Mouse (Mus musculus) embryonic facial prominence, embryonic 15.5 days (tissue): ENCODE measurements around the gene 4931422A03Rik. TPM values are rescaled to one million over a fixed set of nuclear protein-coding genes. Genes with fewer than 3 reads are reported as not detected.
A peak's percentile ranks its signal among the peaks of the same experiment; 100 is the strongest.

Experiments
- ATAC-seq: fragments of 200-750 bp; cut with Nextera tagmentation; 2 replicates; pipeline ENCODE4 v1.8.0; 2017; ENCODE audit warnings: low read depth, moderate TSS enrichment; ENCODE audit not compliant: insufficient number of reproducible peaks, low FRiP score, low TSS enrichment
- H3K27ac ChIP-seq: fragments of 300-500 bp; sonication (generic); replicated peaks from 2 replicates; pipeline ENCODE4 v1.5.1; 2015; ENCODE audit warnings: mild to moderate bottlenecking, inconsistent platforms
- H3K27me3 ChIP-seq: fragments of 300-500 bp; sonication (generic); 2 replicates; pipeline ENCODE4 v1.6.1; 2015; ENCODE audit warnings: inconsistent platforms
- H3K36me3 ChIP-seq: fragments of 300-500 bp; sonication (generic); 2 replicates; pipeline ENCODE4 v1.6.1; 2015; ENCODE audit warnings: mild to moderate bottlenecking, inconsistent platforms
- H3K4me1 ChIP-seq: fragments of 300-500 bp; sonication (generic); 2 replicates; pipeline ENCODE4 v1.6.1; 2015; ENCODE audit warnings: inconsistent platforms
- H3K4me2 ChIP-seq: fragments of 300-500 bp; sonication (generic); replicated peaks from 2 replicates; pipeline ENCODE4 v1.6.1; 2015; ENCODE audit warnings: mild to moderate bottlenecking, inconsistent platforms
- H3K4me3 ChIP-seq: fragments of 300-500 bp; sonication (generic); replicated peaks from 2 replicates; pipeline ENCODE4 v1.5.1; 2015; ENCODE audit warnings: mild to moderate bottlenecking, inconsistent platforms
- H3K9ac ChIP-seq: fragments of 300-500 bp; sonication (generic); 2 replicates; pipeline ENCODE4 v1.6.1; 2015; ENCODE audit warnings: inconsistent platforms
- H3K9me3 ChIP-seq: fragments of 300-500 bp; sonication (generic); replicated peaks from 2 replicates; pipeline ENCODE4 v1.6.1; 2016; ENCODE audit warnings: inconsistent platforms
- WGBS: fragments of 180-500 bp; shearing (Covaris S2); methylation state at CpG from one replicate; pipeline ENCODE4 v1.1.7; 2015; 5-methylcytosine and 5-hydroxymethylcytosine counted together
- polyA plus RNA-seq: library from polyadenylated mRNA; unstranded; fragments of >200 nt; fragmentation: Nextera tagmentation; extraction: Ambion mirVana; gene quantifications from 2 replicates; pipeline ENCODE4 v1.2.1, GENCODE M21; 2015

Gene 4931422A03Rik
- polyA plus RNA-seq, 1 experiment from 2014 or later = 2.7 TPM

GRCm38 (mm10) chr2:103947982-103948655 lies 80.0 kb downstream of the 4931422A03Rik start:
- no peak overlapping the region for H3K9ac ChIP-seq
- no peak overlapping the region for H3K4me2 ChIP-seq
- ATAC-seq = peak; percentile 59; the same call in 1 of the 2 replicates
- WGBS = 46% methylated on average over 8 of the region's 8 CpGs
- H3K27me3 ChIP-seq = 0 out of 2 replicates have a peak, but pooled peaks cover 3% of the 10 kb centered on the region
- H3K36me3 ChIP-seq = no peaks in the 10 kb centered on the region
- H3K27ac ChIP-seq = no peak overlapping the region
- H3K4me1 ChIP-seq = no peaks in the 10 kb centered on the region
- no peaks in the 10 kb centered on the region for H3K9me3 ChIP-seq
- H3K4me3 ChIP-seq = no peak overlapping the region

GRCm38 (mm10) chr2:103946892-103947291 lies 81.3 kb downstream of the 4931422A03Rik start:
- Histone ChIP-seq H3K27ac (no peak overlapping the region), H3K9ac (no peak overlapping the region), H3K36me3 (no peaks in the 10 kb centered on the region), H3K4me3 (no peak overlapping the region), H3K4me2 (no peak overlapping the region), H3K9me3 (no peaks in the 10 kb centered on the region), H3K4me1 (no peaks in the 10 kb centered on the region), H3K27me3 (no peaks in the 10 kb centered on the region)
- ATAC-seq = no peak
- whole genome bisulfite sequencing = 77% methylated on average over 8 of the region's 8 CpGs

- H3K36me3 ChIP-seq = no peaks in the 10 kb centered on the region
- WGBS = 64% methylated on average over 5 of the region's 5 CpGs
- H3K4me3 ChIP-seq = no peak overlapping the region
- H3K4me2 ChIP-seq = no peak overlapping the region
- no peak overlapping the region for H3K27ac ChIP-seq
- H3K4me1 ChIP-seq = no peaks in the 10 kb centered on the region
- H3K9ac ChIP-seq = no peak overlapping the region
- no peak for ATAC-seq
- no peaks in the 10 kb centered on the region for H3K9me3 ChIP-seq
- no peaks in the 10 kb centered on the region for H3K27me3 ChIP-seq
Measured at GRCm38 (mm10) chr2:103945571-103946092, 82.5 kb downstream of the 4931422A03Rik start.

GRCm38 (mm10) chr2:103944859-103945258 lies 83.3 kb downstream of the 4931422A03Rik start:
- Histone ChIP-seq H3K27ac (no peak overlapping the region), H3K4me2 (no peak overlapping the region), H3K4me3 (no peak overlapping the region), H3K27me3 (no peaks in the 10 kb centered on the region), H3K9ac (no peak overlapping the region), H3K36me3 (no peaks in the 10 kb centered on the region), H3K4me1 (no peaks in the 10 kb centered on the region), H3K9me3 (no peaks in the 10 kb centered on the region)
- 91% methylated on average over 2 of the region's 2 CpGs for WGBS
- no peak for ATAC-seq

GRCm38 (mm10) chr2:103941085-103941484 lies 87.1 kb downstream of the 4931422A03Rik start:
- Histone ChIP-seq H3K4me2 (no peak overlapping the region), H3K27me3 (no peaks in the 10 kb centered on the region), H3K9ac (no peak overlapping the region), H3K9me3 (no peaks in the 10 kb centered on the region), H3K4me1 (no peaks in the 10 kb centered on the region), H3K27ac (no peak overlapping the region), H3K4me3 (no peak overlapping the region), H3K36me3 (no peaks in the 10 kb centered on the region)
- ATAC-seq = no peak
- 72% methylated on average over 3 of the region's 3 CpGs for WGBS

GRCm38 (mm10) chr2:103939003-103939402 lies 89.2 kb downstream of the 4931422A03Rik start:
- Histone ChIP-seq H3K4me2 (no peak overlapping the region), H3K27me3 (no peaks in the 10 kb centered on the region), H3K4me3 (no peak overlapping the region), H3K9me3 (no peaks in the 10 kb centered on the region), H3K27ac (no peak overlapping the region), H3K36me3 (no peaks in the 10 kb centered on the region), H3K4me1 (no peaks in the 10 kb centered on the region), H3K9ac (no peak overlapping the region)
- no peak for ATAC-seq

GRCm38 (mm10) chr2:103938573-103938972 lies 89.6 kb downstream of the 4931422A03Rik start:
- no peak for ATAC-seq
- 62% methylated on average over 1 of the region's 1 CpGs for WGBS
- no peak overlapping the region for H3K4me3 ChIP-seq
- H3K9me3 ChIP-seq = no peaks in the 10 kb centered on the region
- H3K4me1 ChIP-seq = no peaks in the 10 kb centered on the region
- H3K36me3 ChIP-seq = no peaks in the 10 kb centered on the region
- no peaks in the 10 kb centered on the region for H3K27me3 ChIP-seq
- no peak overlapping the region for H3K9ac ChIP-seq
- H3K4me2 ChIP-seq = no peak overlapping the region
- no peak overlapping the region for H3K27ac ChIP-seq

GRCm38 (mm10) chr2:103937670-103938069 lies 90.5 kb downstream of the 4931422A03Rik start:
- WGBS = 61% methylated on average over 2 of the region's 2 CpGs
- no peak overlapping the region for H3K27ac ChIP-seq
- ATAC-seq = no peak
- no peak overlapping the region for H3K4me2 ChIP-seq
- H3K9ac ChIP-seq = no peak overlapping the region
- no peaks in the 10 kb centered on the region for H3K4me1 ChIP-seq
- H3K27me3 ChIP-seq = no peaks in the 10 kb centered on the region
- no peaks in the 10 kb centered on the region for H3K36me3 ChIP-seq
- no peaks in the 10 kb centered on the region for H3K9me3 ChIP-seq
- H3K4me3 ChIP-seq = no peak overlapping the region

GRCm38 (mm10) chr2:103936666-103937065 lies 91.5 kb downstream of the 4931422A03Rik start:
- H3K4me1 ChIP-seq = no peaks in the 10 kb centered on the region
- H3K9me3 ChIP-seq = no peaks in the 10 kb centered on the region

GRCm38 (mm10) chr2:103935691-103936435 lies 92.3 kb downstream of the 4931422A03Rik start:
- Histone ChIP-seq H3K9ac (no peak overlapping the region), H3K9me3 (no peaks in the 10 kb centered on the region), H3K27ac (no peak overlapping the region), H3K4me2 (no peak overlapping the region), H3K4me3 (no peak overlapping the region), H3K4me1 (no peaks in the 10 kb centered on the region), H3K36me3 (no peaks in the 10 kb centered on the region), H3K27me3 (no peaks in the 10 kb centered on the region)
- 62% methylated on average over 10 of the region's 10 CpGs for WGBS
- no peak for ATAC-seq

More at GRCm38 (mm10) chr2:103936666-103937065, 91.5 kb downstream of the 4931422A03Rik start:
- 81% methylated on average over 2 of the region's 2 CpGs for WGBS
- no peak for ATAC-seq
- Histone ChIP-seq H3K4me2 (no peak overlapping the region), H3K27ac (no peak overlapping the region), H3K9ac (no peak overlapping the region), H3K36me3 (no peaks in the 10 kb centered on the region), H3K4me3 (no peak overlapping the region), H3K27me3 (no peaks in the 10 kb centered on the region)

- no peaks in the 10 kb centered on the region for H3K36me3 ChIP-seq
- H3K4me2 ChIP-seq = no peak overlapping the region
- no peak for ATAC-seq
- no peak overlapping the region for H3K4me3 ChIP-seq
- 62% methylated on average over 3 of the region's 3 CpGs for WGBS
- 0 out of 2 replicates have a peak, but pooled peaks cover 3% of the 10 kb centered on the region for H3K4me1 ChIP-seq
- no peaks in the 10 kb centered on the region for H3K27me3 ChIP-seq
- no peak overlapping the region for H3K27ac ChIP-seq
- H3K9ac ChIP-seq = no peak overlapping the region
- no peaks in the 10 kb centered on the region for H3K9me3 ChIP-seq
Measured at GRCm38 (mm10) chr2:103934670-103935069, 93.5 kb downstream of the 4931422A03Rik start.
